Mouse (Mus musculus) v-Abl transformed pro-B cells (cell line): Measurements from ENCODE around the gene Rbck1.

Experiments
- in situ Hi-C, 2 experiments: fragments of 400-800 bp; cut with MboI; formaldehyde crosslinking; loops; one replicate each; pipeline ENCODE4 v1.15.1; 2025; ENCODE audit not compliant: unreplicated experiment in 2 of 2

Gene Rbck1

GRCm38 (mm10) chr2:152332101-152332825 lies at the start of gene Rbck1:
Gene Rbck1 (minus strand): TSS chr2:152332653.
- in situ Hi-C loops = no loop called here

DNA sequence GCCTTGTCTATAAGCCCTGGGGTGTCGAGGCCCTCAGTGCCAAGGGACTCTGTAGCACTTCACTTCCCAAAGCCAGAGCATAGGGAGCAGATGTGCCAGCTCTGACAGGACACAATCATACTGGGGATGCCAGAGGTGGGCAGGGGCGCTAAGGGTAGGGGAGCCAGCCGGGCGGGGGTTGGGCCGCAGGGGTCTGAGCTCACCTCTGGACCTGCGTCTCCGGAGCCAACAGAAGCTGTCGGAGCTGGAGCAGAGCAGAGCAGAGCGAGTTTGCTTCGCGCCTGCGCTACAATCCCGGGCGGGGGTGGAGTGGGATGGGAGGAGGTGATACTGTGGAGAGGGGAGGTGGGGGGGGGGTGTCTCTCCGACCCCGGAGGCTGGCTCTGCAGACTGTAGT lies 43.9 kb upstream of the Rbck1 start, which contains the start of gene Nrsn2:
TSS of gene Nrsn2 (minus strand) at position 294 of the 397 bp plus-strand sequence.
- in situ Hi-C loops = no loop called here

GRCm38 (mm10) chr2:152375652-152376344 lies 43.3 kb upstream of the Rbck1 start:
- in situ Hi-C loops = no loop called here

- in situ Hi-C loops = loop anchor here (25.0 kb wide), 2 partner anchors 636 to 836 kb away; partner anchors contain the start of genes Fkbp1a (in 2 of the 2) and Psmf1 (in 1 of the 2)
Measured at GRCm38 (mm10) chr2:152373547-152373946, 41.1 kb upstream of the Rbck1 start.

GRCm38 (mm10) chr2:152372661-152373060 lies 40.2 kb upstream of the Rbck1 start:
- in situ Hi-C loops = loop anchor here (25.0 kb wide), 2 partner anchors 635 to 835 kb away; partner anchors contain the start of genes Fkbp1a (in 2 of the 2) and Psmf1 (in 1 of the 2)

- in situ Hi-C loops = loop anchor here (25.0 kb wide), 2 partner anchors 635 to 835 kb away; partner anchors contain the start of genes Fkbp1a (in 2 of the 2) and Psmf1 (in 1 of the 2)
Measured at GRCm38 (mm10) chr2:152372104-152372503, 39.7 kb upstream of the Rbck1 start.

DNA sequence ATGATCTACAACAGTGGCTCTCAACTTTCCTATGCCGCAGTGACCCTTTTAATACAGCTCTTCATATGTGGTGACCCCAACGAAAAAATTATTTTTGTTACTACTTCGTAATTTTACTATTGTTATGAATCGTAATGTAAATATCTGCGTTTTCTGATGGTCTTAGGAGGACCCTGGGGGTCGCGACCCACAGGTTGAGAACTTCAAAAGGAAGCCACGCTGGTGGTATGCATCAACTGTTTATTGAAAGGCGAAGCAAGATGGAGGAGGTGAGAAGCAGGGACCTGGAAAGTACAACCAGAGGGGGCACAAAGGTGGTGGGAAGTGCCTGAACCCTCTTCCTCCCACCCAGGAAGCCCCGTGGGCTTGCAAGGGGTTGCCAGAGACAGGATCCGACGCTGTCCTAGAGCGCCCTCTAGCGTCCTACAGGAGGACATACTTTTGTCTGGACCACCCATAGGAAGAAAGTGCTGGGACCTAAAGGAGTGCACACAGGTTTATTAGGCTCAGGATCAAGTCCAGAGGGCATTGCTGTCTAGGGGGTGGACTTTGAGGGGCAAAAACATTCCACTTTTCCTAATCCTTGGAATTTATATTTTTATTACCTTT lies 36.2 kb upstream of the Rbck1 start:
- in situ Hi-C loops = loop anchor here (5.0 to 25.0 kb wide), 12 partner anchors 94 to 1694 kb away; partner anchors contain the start of genes Fkbp1a (in 2 of the 2), Psmf1 (in 2 of the 2) and Csnk2a1 (in 1 of the 2)

- in situ Hi-C loops = loop anchor here (5.0 to 25.0 kb wide), 12 partner anchors 93 to 1693 kb away; partner anchors contain the start of genes Fkbp1a (in 2 of the 2), Psmf1 (in 2 of the 2) and Csnk2a1 (in 1 of the 2)
Measured at GRCm38 (mm10) chr2:152367917-152368316, 35.5 kb upstream of the Rbck1 start.

DNA sequence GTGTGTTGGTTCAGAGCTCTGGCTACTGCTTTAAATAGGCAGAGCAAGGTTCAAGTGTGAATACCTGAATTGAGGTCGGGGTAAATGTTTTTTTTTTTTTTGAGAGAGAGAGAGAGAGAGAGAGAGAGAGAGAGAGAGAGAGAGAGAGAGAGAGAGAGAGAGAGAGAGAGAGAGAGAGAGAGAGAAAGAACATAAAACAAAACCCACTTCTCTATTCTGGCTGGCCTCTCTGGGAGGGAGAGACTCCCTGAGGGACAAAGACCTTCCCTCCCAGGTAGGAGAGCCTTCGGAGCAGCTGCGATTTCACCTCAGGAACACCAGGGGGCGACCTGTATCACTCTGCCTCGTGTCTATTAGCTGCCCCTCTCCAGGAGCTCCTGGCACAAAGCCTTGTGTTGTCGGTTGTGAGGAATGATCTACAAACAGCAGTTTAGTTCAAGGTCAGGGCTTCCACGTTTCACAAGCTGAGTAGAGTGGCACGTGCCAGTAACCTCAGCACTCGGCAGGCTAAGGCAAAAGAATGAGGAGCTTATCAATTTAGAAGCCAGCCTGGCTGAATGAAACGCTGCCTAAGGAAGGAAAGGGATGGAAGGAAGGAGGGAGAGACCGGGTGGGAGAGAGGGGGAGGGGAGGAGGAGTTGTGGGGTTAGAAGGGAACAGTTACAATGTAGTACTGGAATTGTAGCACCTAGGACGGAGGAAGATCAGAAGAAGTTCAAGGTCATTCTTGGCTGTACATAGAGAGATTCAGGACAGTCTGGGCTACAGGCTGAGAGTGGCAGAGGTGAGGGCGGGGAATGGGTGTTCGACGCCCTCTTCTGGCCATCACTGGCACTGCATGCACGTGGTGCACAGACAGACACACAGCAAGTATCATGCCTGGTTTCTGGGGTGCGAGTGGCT lies 31.0 kb upstream of the Rbck1 start:
- in situ Hi-C loops = loop anchor here (5.0 to 25.0 kb wide), 11 partner anchors 89 to 1689 kb away; partner anchors contain the start of genes Fkbp1a (in 2 of the 2), Psmf1 (in 2 of the 2) and Csnk2a1 (in 1 of the 2)

GRCm38 (mm10) chr2:152361193-152361592 lies 28.7 kb upstream of the Rbck1 start:
- in situ Hi-C loops = loop anchor here (5.0 to 25.0 kb wide), 11 partner anchors 86 to 1686 kb away; partner anchors contain the start of genes Fkbp1a (in 2 of the 2), Psmf1 (in 2 of the 2) and Csnk2a1 (in 1 of the 2)

DNA sequence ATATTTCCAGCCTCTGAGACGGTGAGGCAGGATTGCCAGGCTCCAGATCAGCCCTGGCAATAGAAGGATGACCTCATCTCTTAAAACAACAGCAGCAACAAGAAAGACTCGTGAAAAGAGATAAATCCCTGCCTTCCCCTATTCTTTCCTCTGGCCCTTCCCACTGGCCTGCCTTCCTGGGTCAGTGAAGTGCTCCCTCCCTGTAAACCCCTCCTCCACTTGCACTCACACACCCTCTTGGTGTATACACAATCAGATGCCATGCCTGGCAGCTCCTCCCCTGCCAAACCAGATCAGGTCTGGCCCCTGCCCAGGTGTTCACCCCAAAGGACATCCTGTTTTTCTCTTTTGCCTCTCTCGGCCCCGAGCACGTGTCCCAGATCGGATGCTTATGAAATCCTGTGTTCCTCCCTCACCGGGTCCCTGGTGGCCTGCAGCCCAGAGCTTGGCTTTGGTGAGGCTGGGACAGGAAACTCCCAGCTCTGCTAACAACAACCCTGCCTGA lies 27.9 kb upstream of the Rbck1 start:
- in situ Hi-C loops = loop anchor here (5.0 to 25.0 kb wide), 11 partner anchors 86 to 1686 kb away; partner anchors contain the start of genes Fkbp1a (in 2 of the 2), Psmf1 (in 2 of the 2) and Csnk2a1 (in 1 of the 2)

DNA sequence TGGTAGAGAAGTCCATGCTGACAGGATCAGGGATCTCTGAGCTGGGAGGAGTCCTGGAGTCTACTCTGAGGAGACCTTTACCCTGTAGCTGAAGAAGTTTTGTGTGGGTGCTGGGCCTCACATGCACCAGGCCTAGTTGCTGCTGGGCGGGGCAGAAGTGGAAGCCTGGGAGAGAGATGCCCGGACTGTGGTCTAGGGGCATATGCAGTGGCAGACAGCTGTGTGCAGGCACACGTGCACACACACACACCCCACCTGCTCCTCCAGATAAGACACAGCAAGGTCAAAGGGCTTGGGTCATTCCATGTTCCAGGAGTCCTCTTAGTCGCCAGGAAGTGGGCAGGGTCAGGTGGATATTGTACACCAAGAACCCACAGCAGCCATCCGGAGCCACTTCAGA lies 27.2 kb upstream of the Rbck1 start:
- in situ Hi-C loops = loop anchor here (5.0 to 25.0 kb wide), 12 partner anchors 85 to 1695 kb away; partner anchors contain the start of genes Fkbp1a (in 2 of the 2), Psmf1 (in 2 of the 2), Acss1 (in 1 of the 2) and Csnk2a1 (in 1 of the 2)

GRCm38 (mm10) chr2:152358977-152359376 lies 26.5 kb upstream of the Rbck1 start:
- in situ Hi-C loops = loop anchor here (10.0 to 25.0 kb wide), 3 partner anchors 622 to 1694 kb away; partner anchors contain the start of genes Fkbp1a (in 2 of the 2), Acss1 (in 1 of the 2) and Psmf1 (in 1 of the 2)

DNA sequence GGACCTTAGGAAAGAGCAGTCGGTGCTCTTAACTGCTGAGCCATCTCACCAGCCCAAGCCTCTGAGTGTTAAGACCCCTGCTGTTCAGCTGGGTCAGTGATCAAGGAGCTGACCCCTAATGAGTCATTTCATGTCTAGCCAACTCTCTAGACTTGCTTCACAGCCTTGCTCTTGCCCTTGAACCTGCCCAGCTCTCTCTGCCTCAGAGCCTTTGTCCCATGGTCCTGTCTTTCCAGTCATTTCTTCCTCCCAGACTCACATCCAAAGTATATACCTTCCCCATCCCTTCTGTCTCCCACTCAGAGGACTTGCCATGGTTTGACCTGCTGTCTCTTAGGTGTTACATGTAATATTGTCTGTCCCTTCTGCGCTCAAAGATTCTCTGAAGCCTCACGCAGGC lies 24.8 kb upstream of the Rbck1 start:
- in situ Hi-C loops = loop anchor here (10.0 to 25.0 kb wide), 3 partner anchors 620 to 1692 kb away; partner anchors contain the start of genes Fkbp1a (in 2 of the 2), Acss1 (in 1 of the 2) and Psmf1 (in 1 of the 2)

- in situ Hi-C loops = loop anchor here (10.0 to 25.0 kb wide), 3 partner anchors 613 to 1685 kb away; partner anchors contain the start of genes Fkbp1a (in 2 of the 2), Acss1 (in 1 of the 2) and Psmf1 (in 1 of the 2)
Measured at GRCm38 (mm10) chr2:152349842-152350540, 17.5 kb upstream of the Rbck1 start.

- in situ Hi-C loops = no loop called here
Measured at GRCm38 (mm10) chr2:152349205-152349604, 16.8 kb upstream of the Rbck1 start.

DNA sequence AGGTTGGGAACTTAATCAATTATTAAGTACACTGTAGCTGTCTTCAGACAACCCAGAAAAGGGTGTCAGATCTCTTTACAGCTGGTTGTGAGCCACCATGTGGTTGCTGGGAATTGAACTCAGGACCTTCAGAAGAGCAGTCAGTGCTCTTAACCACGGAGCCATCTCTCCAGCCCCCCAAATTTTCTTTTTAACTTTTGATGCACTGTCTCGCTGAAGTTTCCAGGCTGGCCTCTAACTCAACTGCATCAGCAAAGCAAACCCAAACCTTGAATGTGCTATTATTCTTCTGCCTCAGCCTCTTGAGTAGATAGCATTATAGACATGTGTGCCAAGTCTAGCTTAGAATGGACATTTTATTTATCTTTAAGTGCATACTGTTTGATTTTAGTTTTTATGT lies 15.3 kb upstream of the Rbck1 start:
- in situ Hi-C loops = no loop called here
